Mouse (Mus musculus) G1E (cell line): Measurements from ENCODE around the gene Thy1. TPM values are rescaled to one million over a fixed set of nuclear protein-coding genes. Genes with fewer than 3 reads are reported as not detected.

Experiments
- ATAC-seq: 2 replicates; pipeline ENCODE4 v1.8.0; 2016; ENCODE audit warnings: mild to moderate bottlenecking; ENCODE audit not compliant: insufficient number of reproducible peaks, poor library complexity, low FRiP score, severe bottlenecking; ENCODE audit errors: extremely low read depth
- DNase-seq: peaks from one replicate; pipeline ENCODE4 v3.0.0; 2012; ENCODE audit warnings: low spot score
- H3K27me3 ChIP-seq: 2 replicates; pipeline ENCODE4 v1.6.1; 2012; ENCODE audit warnings: mild to moderate bottlenecking, low read length, inconsistent platforms; ENCODE audit not compliant: insufficient read depth
- H3K36me3 ChIP-seq: replicated peaks from 2 replicates; pipeline ENCODE3; 2012; ENCODE audit warnings: mild to moderate bottlenecking, inconsistent platforms
- H3K4me1 ChIP-seq: 2 replicates; pipeline ENCODE4 v1.6.1; 2012; ENCODE audit warnings: low read depth, low read length, inconsistent platforms, mixed read lengths; ENCODE audit not compliant: insufficient read depth
- H3K4me3 ChIP-seq: 2 replicates; pipeline ENCODE4 v1.5.1; 2012; ENCODE audit warnings: low read depth, mild to moderate bottlenecking, inconsistent platforms, low read length, moderate library complexity, mixed read lengths
- H3K9me3 ChIP-seq: replicated peaks from 2 replicates; pipeline ENCODE4 v1.6.1; 2012; ENCODE audit warnings: inconsistent platforms
- CTCF ChIP-seq: IDR thresholded peaks from 2 replicates; pipeline ENCODE4 v1.5.1; 2012; ENCODE audit warnings: low read depth, low read length, inconsistent platforms, mixed read lengths
- GATA1 ChIP-seq: IDR thresholded peaks from 2 replicates; pipeline ENCODE4 v1.6.1; 2012; ENCODE audit warnings: borderline replicate concordance, low read length, inconsistent platforms, mixed read lengths
- GATA2 ChIP-seq: IDR thresholded peaks from 2 replicates; pipeline ENCODE4 v1.6.1; 2012; ENCODE audit warnings: low read depth, low read length, inconsistent platforms, borderline replicate concordance
- POLR2AphosphoS5 ChIP-seq: IDR thresholded peaks from 2 replicates; pipeline ENCODE4 v1.6.1; 2012; ENCODE audit warnings: low read depth, low read length, inconsistent platforms; ENCODE audit not compliant: insufficient replicate concordance
- TAL1 ChIP-seq: conservative IDR thresholded peaks from 2 replicates; pipeline ENCODE4 v1.6.1; 2012; ENCODE audit warnings: low read depth, low read length, inconsistent platforms, mixed read lengths
- polyA plus RNA-seq: library from polyadenylated mRNA; stranded (reverse); fragments of >175 nt; gene quantifications from 2 replicates; pipeline ENCODE4 v1.2.3, GENCODE M21; 2012
- total RNA-seq, 2 experiments: library from RNA; stranded (forward) in 1 of 2; stranded (reverse) in 1 of 2; fragments of 200-1000 nt in 1 of 2; fragments of >200 nt in 1 of 2; fragmentation: Nextera tagmentation in 1 of 2; gene quantifications; 2 replicates each; pipeline ENCODE4 v1.2.3; 2014 to 2017

The Thy1 gene
- total and polyA plus RNA-seq, 3 experiments = not detected

- no peak for ATAC-seq
- TF ChIP-seq GATA2 (no peak), CTCF (no peak), GATA1 (no peak), POLR2AphosphoS5 (no peak), TAL1 (no peak)
- DNase-seq = no peak
- no peaks in the 10 kb centered on the region for H3K9me3 ChIP-seq
- H3K36me3 ChIP-seq = no peaks in the 10 kb centered on the region
- H3K4me3 ChIP-seq = no peak overlapping the region
- peaks cover 20% of the 10 kb centered on the region for H3K27me3 ChIP-seq
- peaks cover 39% of the 10 kb centered on the region for H3K4me1 ChIP-seq
Observed at GRCm38 (mm10) chr9:44069252-44069651, 26.1 kb downstream of the Thy1 start.

- TF ChIP-seq GATA1 (no peak), GATA2 (no peak), POLR2AphosphoS5 (no peak)
- no peak for DNase-seq
- H3K4me1 ChIP-seq = peaks cover 36% of the 10 kb centered on the region
- ATAC-seq = no peak
- H3K9me3 ChIP-seq = no peaks in the 10 kb centered on the region
- peaks cover 20% of the 10 kb centered on the region for H3K27me3 ChIP-seq
- H3K36me3 ChIP-seq = no peaks in the 10 kb centered on the region
- H3K4me3 ChIP-seq = no peak overlapping the region
Observed at GRCm38 (mm10) chr9:44070113-44070843, 27.1 kb downstream of the Thy1 start.

GRCm38 (mm10) chr9:44070844-44071231 lies 27.7 kb downstream of the Thy1 start:
- H3K4me1 ChIP-seq = peaks cover 36% of the 10 kb centered on the region
- TF ChIP-seq GATA2 (no peak), GATA1 (no peak), POLR2AphosphoS5 (no peak), CTCF (no peak), TAL1 (no peak)
- peaks cover under 1% of the 10 kb centered on the region for H3K36me3 ChIP-seq
- no peaks in the 10 kb centered on the region for H3K9me3 ChIP-seq
- ATAC-seq (no peak), DNase-seq (no peak)
- H3K4me3 ChIP-seq = no peak overlapping the region
- H3K27me3 ChIP-seq = peaks cover 20% of the 10 kb centered on the region

GRCm38 (mm10) chr9:44071914-44072598 lies 28.9 kb downstream of the Thy1 start:
- DNase-seq = no peak

GRCm38 (mm10) chr9:44072599-44072915 lies 29.4 kb downstream of the Thy1 start:
- H3K36me3 ChIP-seq = peaks cover 3% of the 10 kb centered on the region
- TF ChIP-seq CTCF (no peak), GATA2 (no peak), TAL1 (no peak), GATA1 (no peak), POLR2AphosphoS5 (no peak)
- no peak for ATAC-seq
- H3K9me3 ChIP-seq = no peaks in the 10 kb centered on the region
- H3K4me1 ChIP-seq = peaks cover 27% of the 10 kb centered on the region
- H3K27me3 ChIP-seq = peaks cover 20% of the 10 kb centered on the region
- H3K4me3 ChIP-seq = no peak overlapping the region
- DNase-seq = no peak

More at GRCm38 (mm10) chr9:44071914-44072598, 28.9 kb downstream of the Thy1 start:
- Histone ChIP-seq H3K4me1 (peaks cover 32% of the 10 kb centered on the region), H3K4me3 (no peak overlapping the region), H3K27me3 (peaks cover 20% of the 10 kb centered on the region), H3K9me3 (no peaks in the 10 kb centered on the region), H3K36me3 (peaks cover 3% of the 10 kb centered on the region)
- no peak for ATAC-seq
- TF ChIP-seq GATA2 (no peak), TAL1 (no peak), CTCF (no peak), GATA1 (no peak), POLR2AphosphoS5 (no peak)

GRCm38 (mm10) chr9:44073115-44073514 lies 29.9 kb downstream of the Thy1 start:
- H3K27me3 ChIP-seq = peaks cover 20% of the 10 kb centered on the region
- DNase-seq (no peak), ATAC-seq (no peak)

More at GRCm38 (mm10) chr9:44073115-44073514, 29.9 kb downstream of the Thy1 start:
- TF ChIP-seq TAL1 = no peak
- Histone ChIP-seq H3K36me3 (peaks cover 3% of the 10 kb centered on the region), H3K4me1 (peaks cover 22% of the 10 kb centered on the region), H3K9me3 (no peaks in the 10 kb centered on the region), H3K4me3 (no peak overlapping the region)
